9 mouse cellular contexts compared by ENCODE assay signal in genomic region chr4:120323198-120323597, GRCm38 (mm10). TPM values are rescaled to one million over a fixed set of nuclear protein-coding genes. Genes with fewer than 3 reads are reported as not detected.
DNase-seq lines count a peak whose midpoint lies in the region; ATAC-seq and TF ChIP-seq lines count a peak whose summit lies in the region.
"Had no signal": no experiment of that assay in that cellular context is flagged by ENCODE, and none has a peak within 500 bp of the region (broad histone marks: within the 10 kb centered on the region; RNA-seq: fewer than 3 reads in every experiment).

No protein-coding gene starts in this region.

- H3K27ac ChIP-seq in hindbrain, postnatal 0 days, result no peak overlapping the region
- H3K27ac ChIP-seq in hindbrain, embryonic 12.5 days, result no peak overlapping the region
- no peak overlapping the region for H3K27ac ChIP-seq in embryonic facial prominence, embryonic 14.5 days (replicated peaks; ENCODE audit: low read depth, low read length)
- H3K27ac ChIP-seq in midbrain, postnatal 0 days (ENCODE audit: low read depth, low read length), result no peak overlapping the region
- H3K27ac ChIP-seq: liver, embryonic 13.5 days had no signal

- ATAC-seq in hindbrain, postnatal 0 days, result no peak
- ATAC-seq in hindbrain, embryonic 12.5 days (ENCODE audit: low FRiP score), result no peak
- ATAC-seq in embryonic facial prominence, embryonic 14.5 days (ENCODE audit: low read depth), result no peak
- no peak for ATAC-seq in midbrain, postnatal 0 days (ENCODE audit: low FRiP score)
- no peak for ATAC-seq in erythroblast, adult 5-6 weeks (replicated peaks; ENCODE audit: low FRiP score, poor library complexity, severe bottlenecking)

- 37% methylated on average over 6 of the region's 6 CpGs for whole genome bisulfite sequencing in hindbrain, postnatal 0 days
- 37% methylated on average over 6 of the region's 6 CpGs for WGBS in hindbrain, embryonic 12.5 days
- WGBS in embryonic facial prominence, embryonic 14.5 days, result 39% methylated on average over 6 of the region's 6 CpGs
- 30% methylated on average over 6 of the region's 6 CpGs for WGBS in midbrain, postnatal 0 days

- TF ChIP-seq CTCF in hindbrain, postnatal 0 days (IDR thresholded peaks at IDR 0.05; ENCODE audit: low read depth), result peak; percentile 64
- TF ChIP-seq CTCF in E14TG2a.4 (conservative IDR thresholded peaks at IDR 0.05; ENCODE audit: low read length), result peak; percentile 63
- TF ChIP-seq CTCF in midbrain, postnatal 0 days (IDR thresholded peaks at IDR 0.05), result peak; percentile 54

- H3K27me3 ChIP-seq in hindbrain, postnatal 0 days (ENCODE audit: insufficient read depth, low read length), result no peaks in the 10 kb centered on the region
- no peaks in the 10 kb centered on the region for H3K27me3 ChIP-seq in hindbrain, embryonic 12.5 days
- peaks cover 26% of the 10 kb centered on the region for H3K27me3 ChIP-seq in E14TG2a.4 (ENCODE audit: insufficient read depth, low read length)
- H3K27me3 ChIP-seq in embryonic facial prominence, embryonic 14.5 days (replicated peaks; ENCODE audit: control insufficient read depth, insufficient read depth, low read length), result no peaks in the 10 kb centered on the region
- no peaks in the 10 kb centered on the region for H3K27me3 ChIP-seq in midbrain, postnatal 0 days (ENCODE audit: insufficient read depth, low read length)
- H3K27me3 ChIP-seq: liver, embryonic 13.5 days had no signal

- H3K9me3 ChIP-seq in hindbrain, postnatal 0 days (ENCODE audit: low read length), result no peaks in the 10 kb centered on the region
- no peaks in the 10 kb centered on the region for H3K9me3 ChIP-seq in hindbrain, embryonic 12.5 days (replicated peaks)
- H3K9me3 ChIP-seq in E14TG2a.4 (ENCODE audit: low read length), result no peaks in the 10 kb centered on the region
- no peaks in the 10 kb centered on the region for H3K9me3 ChIP-seq in embryonic facial prominence, embryonic 14.5 days (ENCODE audit: control insufficient read depth, low read length)
- H3K9me3 ChIP-seq in midbrain, postnatal 0 days (ENCODE audit: low read length), result no peaks in the 10 kb centered on the region
- H3K9me3 ChIP-seq: liver, embryonic 13.5 days had no signal

- no peak overlapping the region for H3K9ac ChIP-seq in hindbrain, postnatal 0 days (replicated peaks; ENCODE audit: low read length)
- no peak overlapping the region for H3K9ac ChIP-seq in hindbrain, embryonic 12.5 days
- H3K9ac ChIP-seq in embryonic facial prominence, embryonic 14.5 days (ENCODE audit: low read depth, low read length), result no peak overlapping the region
- no peak overlapping the region for H3K9ac ChIP-seq in midbrain, postnatal 0 days (replicated peaks; ENCODE audit: low read length, poor library complexity, severe bottlenecking)
- H3K9ac ChIP-seq: liver, embryonic 13.5 days had no signal

- peak; percentile 54 for DNase-seq in hindbrain, postnatal 0 days (ENCODE audit: low spot score)
- DNase-seq in adrenal gland, adult 8-10 months, result peak; percentile 18
- DNase-seq in embryonic facial prominence, embryonic 14.5 days (ENCODE audit: low spot score), result peak; percentile 42
- DNase-seq in layer of hippocampus, postnatal 10 days (ENCODE audit: low spot score in 2 of 2), result peak; percentile 57 to 67
- DNase-seq in midbrain, postnatal 0 days (ENCODE audit: low spot score), result peak; percentile 46
- DNase-seq: liver, embryonic 13.5 days had no signal

- H3K36me3 ChIP-seq in hindbrain, postnatal 0 days (ENCODE audit: insufficient read depth, low read length), result no peaks in the 10 kb centered on the region
- no peaks in the 10 kb centered on the region for H3K36me3 ChIP-seq in hindbrain, embryonic 12.5 days
- H3K36me3 ChIP-seq in E14TG2a.4 (ENCODE audit: insufficient read depth, low read length), result no peaks in the 10 kb centered on the region
- H3K36me3 ChIP-seq in embryonic facial prominence, embryonic 14.5 days (ENCODE audit: control insufficient read depth, insufficient read depth, low read length), result no peaks in the 10 kb centered on the region
- H3K36me3 ChIP-seq in midbrain, postnatal 0 days (ENCODE audit: insufficient read depth, low read length), result no peaks in the 10 kb centered on the region
- H3K36me3 ChIP-seq: liver, embryonic 13.5 days had no signal

- H3K4me1 ChIP-seq in hindbrain, postnatal 0 days (ENCODE audit: insufficient read depth, low read length), result no peaks in the 10 kb centered on the region
- no peaks in the 10 kb centered on the region for H3K4me1 ChIP-seq in hindbrain, embryonic 12.5 days
- H3K4me1 ChIP-seq in E14TG2a.4 (replicated peaks; ENCODE audit: low read depth, low read length), result no peaks in the 10 kb centered on the region
- H3K4me1 ChIP-seq in embryonic facial prominence, embryonic 14.5 days (ENCODE audit: control insufficient read depth, insufficient read depth, low read length), result no peaks in the 10 kb centered on the region
- no peaks in the 10 kb centered on the region for H3K4me1 ChIP-seq in midbrain, postnatal 0 days (ENCODE audit: insufficient read depth, low read length)
- H3K4me1 ChIP-seq: liver, embryonic 13.5 days had no signal

- no peak overlapping the region for H3K4me2 ChIP-seq in hindbrain, postnatal 0 days (ENCODE audit: low read depth, low read length)
- no peak overlapping the region for H3K4me2 ChIP-seq in hindbrain, embryonic 12.5 days (replicated peaks)
- no peak overlapping the region for H3K4me2 ChIP-seq in embryonic facial prominence, embryonic 14.5 days (ENCODE audit: low read depth, low read length)
- no peak overlapping the region for H3K4me2 ChIP-seq in midbrain, postnatal 0 days (ENCODE audit: low read depth, low read length, poor library complexity, severe bottlenecking)
- H3K4me2 ChIP-seq: liver, embryonic 13.5 days had no signal

- H3K4me3 ChIP-seq in hindbrain, postnatal 0 days (ENCODE audit: low read length), result no peak overlapping the region
- no peak overlapping the region for H3K4me3 ChIP-seq in hindbrain, embryonic 12.5 days
- H3K4me3 ChIP-seq in E14TG2a.4 (replicated peaks; ENCODE audit: low read length), result no peak overlapping the region
- H3K4me3 ChIP-seq in embryonic facial prominence, embryonic 14.5 days (ENCODE audit: low read depth, low read length), result no peak overlapping the region
- no peak overlapping the region for H3K4me3 ChIP-seq in midbrain, postnatal 0 days (ENCODE audit: low read depth, low read length)
- H3K4me3 ChIP-seq: liver, embryonic 13.5 days had no signal

RNA-seq across cellular contexts. Expression of gene Foxo6, which starts 36.0 kb away (rescaled TPM):
- total RNA-seq in hindbrain, postnatal 0 days (2014; rRNA removed), result 23.8 and 25.1 TPM in 2 replicates
- polyA plus RNA-seq in hindbrain, postnatal 0 days (2015; fragmentation: Nextera tagmentation; extraction: Ambion mirVana), result 1.2 and 1.3 TPM in 2 replicates
- 0.48 and 0.90 TPM in 2 replicates for polyA plus RNA-seq in hindbrain, embryonic 12.5 days (2016; fragmentation: Nextera tagmentation; extraction: Ambion mirVana)
- 1 to 10 TPM in 2 of 4 experiments, under 1 TPM in 2; 0.90 to 1.6 (median 1.1) TPM for total RNA-seq in adrenal gland, adult 8-10 months (2022)
- polyA plus RNA-seq in embryonic facial prominence, embryonic 14.5 days (2014; fragmentation: Nextera tagmentation; extraction: Ambion mirVana), result 0.47 and 0.72 TPM in 2 replicates
- 10 to 100 TPM; 60.4 to 61.7 TPM for total RNA-seq in layer of hippocampus, postnatal 10 days (2021)
- 29.0 and 34.2 TPM in 2 replicates for total RNA-seq in midbrain, postnatal 0 days (2014; rRNA removed)
- 1.7 TPM in 2 replicates for polyA plus RNA-seq in midbrain, postnatal 0 days (2015; fragmentation: Nextera tagmentation; extraction: Ambion mirVana)
- not detected in 2 replicates for total RNA-seq in erythroblast, adult 5-6 weeks (2015; ENCODE audit: low replicate concordance)
- not detected in 2 replicates for total RNA-seq in erythroblast, adult 5-6 weeks (2017; ENCODE audit: low replicate concordance)
- polyA plus RNA-seq: liver, embryonic 13.5 days had no signal
